Mouse (Mus musculus) thymus, adult 2 months (tissue): ENCODE results near the gene Gm9999.

Experiments used
- CTCF ChIP-seq: fragments of 200-500 bp; IDR thresholded peaks from 2 replicates; pipeline ENCODE4 v1.5.1; 2012; ENCODE audit warnings: mild to moderate bottlenecking, control low read depth, low read length, moderate library complexity, borderline replicate concordance; ENCODE audit not compliant: control insufficient read depth, poor library complexity, insufficient read depth; ENCODE audit errors: extremely low read depth
- POLR2A ChIP-seq: fragments of 200-500 bp; IDR thresholded peaks from 2 replicates; pipeline ENCODE4 v1.6.1; 2012; ENCODE audit warnings: mild to moderate bottlenecking, low read length, control low read depth, moderate library complexity; ENCODE audit not compliant: control insufficient read depth, poor library complexity, insufficient read depth; ENCODE audit errors: extremely low read depth

DNA sequence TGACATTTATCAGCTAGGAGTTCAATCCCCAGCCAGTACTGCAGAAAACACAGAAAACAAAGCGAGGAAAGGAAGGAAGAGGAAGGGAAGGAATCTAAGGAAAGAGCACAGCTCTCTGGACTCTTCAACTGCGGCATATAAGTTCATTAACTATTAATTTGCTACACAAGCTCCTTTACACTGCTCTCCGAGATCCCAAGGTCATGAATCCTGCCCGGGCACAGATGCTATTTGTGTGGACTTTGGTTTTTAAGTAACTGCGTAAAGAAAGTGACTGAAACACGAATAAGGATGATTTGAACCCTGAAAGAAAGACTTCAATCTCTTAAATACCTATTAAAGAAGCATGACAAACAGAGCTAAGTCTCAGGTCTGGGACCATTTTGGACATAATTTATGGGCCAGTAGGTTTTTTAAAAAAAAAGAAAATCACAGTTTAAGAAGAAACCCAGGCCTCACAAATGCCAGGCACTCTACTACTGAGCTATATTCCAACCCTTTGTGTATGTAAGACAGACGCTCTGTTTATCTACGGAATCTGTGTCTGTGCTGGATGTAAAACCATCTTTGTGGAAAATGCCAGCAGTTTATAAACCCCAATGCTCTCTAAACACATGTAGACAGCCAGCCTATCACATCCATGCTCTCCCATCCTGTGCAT, 16.7 kb downstream of the Gm9999 start:
- TF ChIP-seq POLR2A (no peak), CTCF (no peak)
